Mouse (Mus musculus) C3H10T1/2 (cell line): Measurements from ENCODE around the gene Rpe. TPM values are rescaled to one million over a fixed set of nuclear protein-coding genes. Genes with fewer than 3 reads are reported as not detected.

ENCODE experiments used
- polyA plus RNA-seq, 2 experiments: library from polyadenylated mRNA; unstranded; fragments of >200 nt; fragmentation: generic; extraction: Trizol; gene quantifications; one replicate each; pipeline ENCODE4 v1.2.1; 2012; ENCODE audit warnings: missing spikeins in 2 of 2

Rpe gene
- 1 to 10 TPM; 1.2 to 5.0 TPM for polyA plus RNA-seq

GRCm38 (mm10) chr1:66700693-66701575 is at the start of gene Rpe:
TSS of gene Rpe (plus strand) at chr1:66700831.

Other genes with a start within 250 kb of the Rpe start
- gene Unc80, start 232.5 kb upstream of the Rpe start, polyA plus RNA-seq, result not detected
- gene Kansl1l, start 116.7 kb downstream of the Rpe start, polyA plus RNA-seq, result 1 to 10 TPM in 1 of 2 experiments, under 1 TPM in 1; 0.13 to 1.9 TPM
- gene Acadl, start 162.4 kb downstream of the Rpe start, polyA plus RNA-seq, result 10 to 100 TPM; 29.5 to 53.4 TPM
- not detected for gene Myl1, start 244.6 kb downstream of the Rpe start, polyA plus RNA-seq